Mouse (Mus musculus) hindbrain, embryonic 11.5 days (tissue): ENCODE results near the gene Rnf114. TPM values are rescaled to one million over a fixed set of nuclear protein-coding genes. Genes with fewer than 3 reads are reported as not detected.

Source experiments
- ATAC-seq: fragments of 200-750 bp; cut with Nextera tagmentation; 2 replicates; pipeline ENCODE4 v1.8.0; 2017; ENCODE audit warnings: mild to moderate bottlenecking, moderate TSS enrichment, moderate library complexity; ENCODE audit not compliant: low FRiP score
- DNase-seq: peaks from one replicate; pipeline ENCODE4 v3.0.0-alpha.2; 2015; ENCODE audit warnings: low spot score
- H3K27ac ChIP-seq: fragments of 300-500 bp; sonication (generic); 2 replicates; pipeline ENCODE4 v1.5.1; 2014; ENCODE audit warnings: mild to moderate bottlenecking, low read depth, low read length
- H3K27me3 ChIP-seq: fragments of 300-500 bp; sonication (generic); 2 replicates; pipeline ENCODE4 v1.6.1; 2014; ENCODE audit warnings: mild to moderate bottlenecking, low read length, moderate library complexity, mixed read lengths; ENCODE audit not compliant: control insufficient read depth, insufficient read depth
- H3K36me3 ChIP-seq: fragments of 300-500 bp; sonication (generic); 2 replicates; pipeline ENCODE4 v1.6.1; 2014; ENCODE audit warnings: mild to moderate bottlenecking, low read length, moderate library complexity, mixed read lengths; ENCODE audit not compliant: control insufficient read depth, insufficient read depth
- H3K4me1 ChIP-seq: fragments of 300-500 bp; sonication (generic); replicated peaks from 2 replicates; pipeline ENCODE4 v1.6.1; 2014; ENCODE audit warnings: low read length, mixed read lengths; ENCODE audit not compliant: control insufficient read depth, insufficient read depth
- H3K4me2 ChIP-seq: fragments of 300-500 bp; sonication (generic); replicated peaks from 2 replicates; pipeline ENCODE4 v1.6.1; 2014; ENCODE audit warnings: mild to moderate bottlenecking, low read depth, low read length
- H3K4me3 ChIP-seq: fragments of 300-500 bp; sonication (generic); 2 replicates; pipeline ENCODE4 v1.5.1; 2014; ENCODE audit warnings: low read depth, low read length
- H3K9ac ChIP-seq: fragments of 300-500 bp; sonication (generic); 2 replicates; pipeline ENCODE4 v1.6.1; 2014; ENCODE audit warnings: low read depth, low read length
- H3K9me3 ChIP-seq: fragments of 300-500 bp; sonication (generic); 2 replicates; pipeline ENCODE4 v1.6.1; 2016; ENCODE audit warnings: low read length; ENCODE audit not compliant: control insufficient read depth
- WGBS: fragments of 180-500 bp; shearing (Covaris S2); extraction: QIAGEN DNeasy Blood & Tissue Kit; methylation state at CpG from one replicate; pipeline ENCODE4 v1.1.7; 2014; 5-methylcytosine and 5-hydroxymethylcytosine counted together
- polyA plus RNA-seq: library from polyadenylated mRNA; unstranded; fragments of >200 nt; fragmentation: Nextera tagmentation; extraction: Ambion mirVana; gene quantifications from 2 replicates; pipeline ENCODE4 v1.2.1, GENCODE M21; 2014

Rnf114 gene
- polyA plus RNA-seq, 1 experiment from 2014 or later = 120 TPM

DNA sequence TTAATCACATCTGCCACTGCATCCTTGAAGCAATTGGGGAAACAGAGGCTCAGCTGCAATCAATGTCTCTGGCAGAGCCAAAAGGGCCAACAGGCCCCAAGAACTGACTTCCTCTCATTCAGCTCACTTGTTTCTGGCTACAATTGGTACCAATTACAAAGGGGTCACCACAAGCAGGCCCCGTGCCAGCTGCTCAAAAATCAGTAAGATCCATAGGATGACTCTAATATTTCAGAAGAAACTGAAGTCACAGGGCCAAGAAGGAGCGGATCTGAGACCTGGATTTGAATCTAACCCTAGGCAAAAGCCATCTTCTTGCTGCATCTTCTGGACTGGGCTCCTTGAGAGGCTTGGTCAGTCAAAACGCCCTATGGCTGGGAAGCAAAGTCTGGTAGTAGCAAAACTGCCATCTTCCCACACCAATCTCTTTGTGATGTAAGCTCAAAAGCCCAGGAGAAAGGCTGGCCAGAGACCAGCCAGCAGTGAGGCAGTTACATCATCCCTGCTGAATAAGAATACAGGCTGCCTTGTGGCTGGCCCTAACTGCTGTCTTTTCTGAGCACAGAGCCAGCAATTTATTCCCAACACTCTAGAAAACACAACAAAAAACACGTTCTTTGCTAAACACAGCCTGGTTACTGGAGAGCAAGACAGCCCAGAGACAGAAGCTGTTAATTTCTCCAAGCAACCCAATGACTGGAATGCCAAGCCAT is 1.5 kb upstream of the Rnf114 start:
- Histone ChIP-seq H3K36me3 (no peaks in the 10 kb centered on the region), H3K4me2 (peak overlapping the region; percentile 95; the same call in 1 of the 2 replicates), H3K9me3 (no peaks in the 10 kb centered on the region), H3K9ac (no peak overlapping the region), H3K4me3 (peak overlapping the region; percentile 100; the same call in 1 of the 2 replicates), H3K27me3 (no peaks in the 10 kb centered on the region), H3K4me1 (peaks cover 6% of the 10 kb centered on the region; the same call in 1 of the 2 replicates), H3K27ac (no peak overlapping the region)
- 83% methylated on average over 4 of the region's 4 CpGs for WGBS
- ATAC-seq (no peak), DNase-seq (no peak)

DNA sequence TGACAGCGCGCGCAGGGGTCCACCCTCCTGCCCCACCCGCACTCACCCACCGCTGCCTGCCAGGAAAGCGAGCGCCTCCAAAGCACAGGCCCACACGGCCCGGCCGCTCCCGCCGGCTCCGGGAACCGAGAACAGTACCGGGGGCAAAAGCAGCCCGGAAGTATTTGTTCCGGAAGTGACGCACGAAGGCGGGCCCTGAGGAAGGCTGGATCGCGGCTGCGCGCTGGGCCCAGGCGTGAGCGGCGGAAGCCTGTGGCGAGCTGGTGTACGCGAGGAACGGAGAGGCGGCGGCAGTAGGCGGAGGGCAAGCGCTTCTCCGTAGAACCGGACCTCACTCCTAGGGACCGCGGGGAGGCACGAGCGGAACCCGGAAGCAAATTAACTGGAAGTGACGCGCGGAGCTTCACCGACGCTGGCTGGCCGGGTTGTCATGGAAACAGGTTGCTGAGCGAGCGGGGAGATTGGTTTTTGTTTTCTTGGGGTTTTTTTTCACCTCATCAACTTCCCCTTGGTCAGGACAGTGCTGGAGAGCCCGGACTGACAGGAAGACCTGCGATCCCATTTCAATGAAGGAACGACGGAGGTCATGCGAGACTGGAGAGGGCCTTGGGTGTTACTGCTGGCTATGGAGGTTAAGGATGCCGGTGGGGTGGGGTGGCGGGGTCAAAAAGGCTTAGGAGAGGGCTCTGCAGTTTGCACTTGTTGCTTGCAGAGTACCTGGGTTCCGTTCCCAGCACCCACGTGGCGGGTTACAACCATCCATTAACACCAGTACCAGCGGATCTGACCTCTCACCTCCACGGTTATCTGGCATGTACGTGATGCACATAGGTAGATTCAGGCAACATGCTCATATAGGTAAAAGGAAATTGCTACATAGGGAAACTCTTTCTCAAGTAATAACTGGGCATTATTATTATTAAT is 530 bp downstream of the Rnf114 start, which contains the start of gene Spata2:
Spata2 (minus strand) TSS at position 175 of the 924 bp plus-strand sequence.
- H3K9me3 ChIP-seq = no peaks in the 10 kb centered on the region
- H3K36me3 ChIP-seq = no peaks in the 10 kb centered on the region
- peak within 1 kb of the TSS; percentile 95 for H3K4me2 ChIP-seq
- DNase-seq (peak; percentile 93), ATAC-seq (peak; percentile 92)
- H3K4me1 ChIP-seq = peaks cover 6% of the 10 kb centered on the region; the same call in 1 of the 2 replicates
- H3K4me3 ChIP-seq = peak within 1 kb of the TSS; percentile 100
- H3K27me3 ChIP-seq = no peaks in the 10 kb centered on the region
- peak within 1 kb of the TSS; percentile 87 for H3K9ac ChIP-seq
- H3K27ac ChIP-seq = peak within 1 kb of the TSS; percentile 94
- 2% methylated on average over 63 of the region's 63 CpGs for WGBS

GRCm38 (mm10) chr2:167496437-167496836 is 4.0 kb downstream of the Rnf114 start:
- H3K4me2 ChIP-seq = no peak overlapping the region
- ATAC-seq (no peak), DNase-seq (no peak)
- H3K4me3 ChIP-seq = no peak overlapping the region
- no peaks in the 10 kb centered on the region for H3K36me3 ChIP-seq
- no peaks in the 10 kb centered on the region for H3K9me3 ChIP-seq
- no peak overlapping the region for H3K9ac ChIP-seq
- peaks cover 6% of the 10 kb centered on the region; the same call in 1 of the 2 replicates for H3K4me1 ChIP-seq
- WGBS = 86% methylated on average over 7 of the region's 7 CpGs
- H3K27ac ChIP-seq = no peak overlapping the region
- no peaks in the 10 kb centered on the region for H3K27me3 ChIP-seq

DNA sequence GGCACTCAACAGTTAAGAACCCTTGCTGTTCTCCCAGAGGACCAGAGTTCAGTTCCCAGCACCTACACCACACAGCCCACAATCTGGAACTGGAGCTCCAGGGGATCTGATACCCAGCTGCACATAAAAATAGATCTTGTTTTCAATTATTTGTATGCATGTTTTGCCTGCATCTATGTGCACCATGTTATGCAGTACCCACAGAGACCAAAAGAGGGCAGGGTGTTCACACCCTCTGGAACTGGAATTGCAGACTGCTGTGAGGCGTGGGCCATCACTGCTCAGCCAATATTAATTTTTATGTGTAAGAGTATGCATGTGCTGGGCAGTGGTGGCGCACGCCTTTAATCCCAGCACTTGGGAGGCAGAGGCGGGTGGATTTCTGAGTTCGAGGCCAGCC is 4.8 kb downstream of the Rnf114 start:
- Histone ChIP-seq H3K27ac (no peak overlapping the region), H3K4me3 (no peak overlapping the region), H3K9ac (no peak overlapping the region), H3K27me3 (no peaks in the 10 kb centered on the region), H3K9me3 (no peaks in the 10 kb centered on the region), H3K36me3 (no peaks in the 10 kb centered on the region), H3K4me2 (no peak overlapping the region), H3K4me1 (no peaks in the 10 kb centered on the region)
- ATAC-seq (no peak), DNase-seq (peak; percentile 54)
- WGBS = 84% methylated on average over 5 of the region's 5 CpGs

DNA sequence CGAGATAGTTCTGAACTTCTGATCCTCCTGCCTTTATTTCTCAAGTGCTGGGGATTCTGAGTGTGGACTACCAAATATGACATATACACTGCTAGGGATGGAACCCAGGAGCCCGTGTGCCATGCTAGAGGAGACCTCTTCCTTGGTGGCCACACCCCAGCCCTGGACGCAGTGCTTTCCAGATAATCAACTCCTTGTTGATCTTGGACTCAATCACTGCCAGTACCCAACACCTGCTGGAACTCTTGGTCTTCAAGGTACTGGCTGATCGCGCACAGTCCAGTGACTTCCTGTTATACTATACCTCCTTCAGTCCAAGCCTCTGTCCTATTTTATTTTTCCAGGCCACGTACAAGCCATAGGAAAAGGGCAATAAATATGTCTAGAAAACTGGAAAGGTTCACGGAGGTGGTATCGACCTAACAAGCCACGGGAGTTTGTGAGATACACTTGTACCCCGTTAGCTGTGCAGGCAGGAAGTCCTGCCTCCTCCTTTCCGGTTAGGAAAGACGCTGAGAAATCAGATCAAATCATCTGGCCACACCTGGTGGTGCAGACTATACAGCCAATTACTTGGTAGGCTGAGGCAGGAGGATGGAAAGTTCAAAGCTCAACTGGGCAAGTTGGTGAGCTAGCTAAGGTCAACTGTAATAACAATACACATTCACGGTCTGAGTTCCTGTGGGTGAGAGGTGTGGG is 10.3 kb downstream of the Rnf114 start:
- H3K4me2 ChIP-seq = peak overlapping the region; percentile 81
- no peak; the same call in none of the 2 replicates for ATAC-seq

DNA sequence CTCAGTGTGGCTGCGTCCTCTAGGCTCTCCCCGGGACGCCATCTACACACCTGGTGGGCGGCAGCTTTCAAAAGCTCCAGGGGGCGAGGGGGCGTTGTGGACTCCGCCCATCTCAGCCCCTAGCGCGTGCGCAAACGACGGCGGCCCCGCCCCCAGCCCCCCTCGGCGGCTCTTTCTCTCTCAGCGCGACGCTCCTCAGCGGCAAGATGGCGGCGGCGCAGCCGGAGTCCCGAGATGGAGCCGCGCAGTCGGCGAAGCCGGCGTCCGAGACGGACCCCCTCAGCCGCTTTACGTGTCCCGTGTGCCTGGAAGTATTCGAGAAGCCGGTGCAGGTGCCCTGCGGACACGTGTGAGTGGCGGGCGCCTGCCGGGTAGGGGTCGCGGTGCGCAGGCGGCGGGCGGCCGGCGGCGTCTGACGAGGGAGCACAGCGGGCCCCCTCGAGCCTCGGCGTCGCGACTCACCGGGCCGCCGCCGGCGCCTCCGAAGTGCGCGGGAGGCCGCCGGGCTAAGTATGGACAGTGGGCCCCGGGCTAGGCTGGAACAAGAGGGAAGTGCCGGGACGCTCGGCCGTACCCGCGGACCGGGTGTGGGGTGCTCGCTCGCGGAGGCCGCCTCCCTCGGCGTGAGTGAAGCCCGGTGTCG is 10.9 kb downstream of the Rnf114 start:
- Histone ChIP-seq H3K9me3 (no peaks in the 10 kb centered on the region), H3K27me3 (no peaks in the 10 kb centered on the region), H3K9ac (peak overlapping the region; percentile 95), H3K4me2 (peak overlapping the region; percentile 81), H3K4me1 (peaks cover 6% of the 10 kb centered on the region; the same call in 1 of the 2 replicates), H3K27ac (peak overlapping the region; percentile 78), H3K36me3 (peaks cover 7% of the 10 kb centered on the region; the same call in 1 of the 2 replicates), H3K4me3 (peak overlapping the region; percentile 98)
- DNase-seq (peak; percentile 93), ATAC-seq (peak; percentile 83)
- under 1% methylated on average over 68 of the region's 85 CpGs for WGBS

More for the DNA sequence above, 10.3 kb downstream of the Rnf114 start:
- no peak overlapping the region for H3K9ac ChIP-seq
- H3K4me1 ChIP-seq = peaks cover 6% of the 10 kb centered on the region; the same call in 1 of the 2 replicates
- no peaks in the 10 kb centered on the region for H3K9me3 ChIP-seq
- peak overlapping the region; percentile 98 for H3K4me3 ChIP-seq
- H3K36me3 ChIP-seq = peaks cover 4% of the 10 kb centered on the region; the same call in 1 of the 2 replicates
- no peak overlapping the region for H3K27ac ChIP-seq
- H3K27me3 ChIP-seq = no peaks in the 10 kb centered on the region
- WGBS = 54% methylated on average over 13 of the region's 13 CpGs
- no peak for DNase-seq

GRCm38 (mm10) chr2:167503896-167504349 is 11.5 kb downstream of the Rnf114 start:
- H3K9ac ChIP-seq = peak overlapping the region; percentile 95
- 2% methylated on average over 27 of the region's 32 CpGs for whole genome bisulfite sequencing
- peak overlapping the region; percentile 78 for H3K27ac ChIP-seq
- peak overlapping the region; percentile 98 for H3K4me3 ChIP-seq
- peaks cover 7% of the 10 kb centered on the region for H3K36me3 ChIP-seq
- peak; percentile 57 for DNase-seq
- no peaks in the 10 kb centered on the region for H3K27me3 ChIP-seq
- H3K9me3 ChIP-seq = no peaks in the 10 kb centered on the region
- ATAC-seq = peak; percentile 39
- H3K4me1 ChIP-seq = peaks cover 6% of the 10 kb centered on the region; the same call in 1 of the 2 replicates
- H3K4me2 ChIP-seq = peak overlapping the region; percentile 81
